Mouse (Mus musculus) brain, embryonic 18.5 days (tissue): ENCODE data around the gene Nfib.
A peak's percentile ranks its signal among the peaks of the same experiment; 100 is the strongest.

ENCODE experiments used
- DNase-seq: peaks from one replicate; pipeline ENCODE4 v3.0.0-alpha.2; 2012; ENCODE audit warnings: low read depth, low spot score

Nfib gene

DNA sequence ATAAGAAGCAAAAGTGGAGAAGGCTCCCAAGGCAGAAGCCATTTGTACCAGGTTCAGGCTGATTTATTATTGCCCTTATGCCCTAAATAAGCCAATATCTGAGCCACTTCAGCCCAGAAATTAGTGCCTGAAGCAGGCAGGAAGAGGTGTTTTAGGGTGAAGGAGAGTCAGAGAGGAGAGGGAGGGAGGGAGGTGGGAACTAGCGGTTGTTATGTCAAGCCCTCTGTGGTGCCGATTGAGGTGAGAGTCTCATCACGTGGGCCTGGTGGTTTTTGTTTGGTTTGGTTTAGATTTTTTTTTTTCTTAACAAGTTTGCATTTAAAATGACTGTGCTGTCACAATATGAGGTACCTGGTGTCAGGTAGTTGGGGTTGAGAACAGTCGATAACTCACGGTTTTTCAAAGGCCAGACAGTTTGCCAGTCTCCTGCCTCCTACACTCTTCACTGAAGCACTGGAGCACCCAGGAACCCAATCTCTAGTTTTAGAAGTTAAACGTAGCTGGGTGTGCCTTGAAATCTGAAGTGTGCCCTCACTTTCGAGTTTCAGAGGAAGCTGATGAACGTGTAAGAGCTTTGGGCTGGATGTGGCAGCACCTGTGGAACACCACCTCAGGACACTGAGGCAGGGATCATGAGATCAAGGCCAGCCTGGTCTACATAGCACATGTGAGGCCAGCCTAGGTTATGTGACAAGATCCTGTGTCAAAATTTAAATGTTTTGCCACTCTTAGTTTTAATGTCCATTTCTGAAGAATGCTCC, 81.1 kb downstream of the Nfib start:
- no peak for DNase-seq

DNA sequence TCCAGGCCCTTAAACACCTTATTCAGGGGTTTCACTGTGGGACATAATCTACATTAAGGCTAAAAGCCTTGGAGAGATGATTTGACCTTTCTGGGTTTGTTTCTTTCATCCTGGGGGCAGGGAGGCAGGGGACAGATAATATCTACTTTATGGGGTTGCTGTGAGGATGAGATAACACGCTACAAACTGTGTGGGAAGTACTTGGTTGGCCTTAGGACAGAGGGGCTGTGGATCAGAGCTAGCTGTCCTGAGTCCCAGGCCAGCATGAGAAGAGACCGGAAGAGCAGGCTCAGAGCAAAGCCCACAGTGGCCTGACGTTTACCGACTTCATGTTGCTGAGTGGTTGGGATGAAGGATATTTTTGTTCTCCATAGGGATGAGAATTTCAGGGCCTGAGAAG, 81.7 kb downstream of the Nfib start:
- DNase-seq, result no peak

DNA sequence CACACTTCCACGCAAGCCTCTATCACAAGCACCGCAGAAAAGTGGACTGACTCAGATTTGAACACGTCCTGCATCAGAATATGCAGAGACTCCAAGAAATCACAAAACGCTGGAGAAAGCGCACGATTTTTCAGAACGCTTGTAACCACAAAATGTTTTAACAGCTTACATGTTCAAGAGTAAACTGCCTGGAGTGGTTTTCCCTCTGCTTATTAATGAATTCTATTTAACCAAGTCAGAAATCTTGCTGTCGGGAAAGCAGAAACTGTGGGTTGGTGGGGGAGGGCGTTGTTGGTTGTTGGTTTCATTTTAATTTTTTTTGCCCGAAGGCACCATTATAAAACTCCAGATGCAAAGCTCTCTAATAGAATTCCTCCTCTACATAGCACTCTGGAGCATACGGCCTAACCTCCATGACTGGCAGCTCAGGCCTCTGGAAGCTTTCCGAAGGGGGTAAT, 82.4 kb downstream of the Nfib start:
- DNase-seq, result no peak

DNA sequence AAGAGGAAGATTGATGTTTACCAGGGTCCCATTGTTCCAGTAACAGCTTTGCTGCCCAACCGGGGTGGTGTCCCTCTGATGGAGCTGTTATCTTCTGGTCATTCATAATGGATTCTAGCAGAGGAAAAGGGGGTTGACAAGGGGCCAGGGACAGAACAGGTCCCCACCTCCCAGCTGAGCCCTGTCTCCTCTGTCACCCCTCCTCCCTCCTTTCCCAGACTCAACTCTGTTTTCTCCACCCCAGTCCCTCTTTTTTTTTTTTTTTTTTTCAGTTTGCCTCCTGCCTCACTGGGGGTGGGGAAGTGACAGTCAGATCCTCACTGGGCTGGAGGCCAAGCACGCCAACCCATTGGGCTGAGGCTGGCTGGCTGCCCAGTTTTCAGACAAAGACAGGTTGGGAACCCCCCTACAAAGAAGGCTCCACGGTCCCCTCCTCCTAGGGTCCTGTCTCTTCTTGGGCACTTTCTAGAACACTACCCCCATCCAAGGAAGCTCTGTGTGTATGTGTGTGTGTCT, 83.2 kb downstream of the Nfib start:
- no peak for DNase-seq

DNA sequence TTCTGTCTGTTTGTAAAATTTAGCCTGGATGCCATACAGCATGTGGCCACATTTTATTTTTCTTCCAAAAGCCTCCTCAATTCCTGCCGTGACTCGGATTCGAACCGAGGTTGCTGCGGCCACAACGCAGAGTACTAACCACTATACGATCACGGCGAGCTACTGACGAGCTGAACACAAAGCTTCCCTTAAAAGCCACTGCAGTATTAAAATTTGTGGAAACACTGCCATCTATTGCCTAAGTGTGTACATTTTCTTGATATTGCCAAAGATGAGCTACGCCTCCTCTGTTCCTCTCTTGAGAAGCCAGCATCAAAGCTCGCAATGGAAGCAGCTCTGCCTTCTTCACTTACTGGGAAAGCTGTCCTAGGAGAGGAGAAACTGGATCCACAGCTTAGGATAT, 86.0 kb downstream of the Nfib start:
- DNase-seq, result peak; percentile 64

DNA sequence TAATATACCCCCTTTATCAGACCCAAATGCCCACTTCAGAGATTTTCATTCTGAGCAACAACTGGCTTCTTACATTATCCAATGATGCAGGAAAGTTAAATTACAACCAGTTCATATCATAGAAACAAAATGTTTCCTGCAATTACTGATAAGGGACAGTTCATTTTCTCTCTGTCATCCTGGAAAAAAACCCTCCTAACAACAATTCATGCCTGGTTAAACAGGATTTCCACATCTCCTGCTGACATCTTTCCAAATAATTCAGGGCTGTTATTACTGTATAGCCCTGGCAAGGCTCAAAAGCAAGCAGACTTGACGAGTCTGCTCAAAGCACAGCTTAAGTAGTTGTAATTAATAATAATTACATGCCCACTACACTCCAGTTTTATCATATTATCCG, 86.5 kb downstream of the Nfib start:
- no peak for DNase-seq

DNA sequence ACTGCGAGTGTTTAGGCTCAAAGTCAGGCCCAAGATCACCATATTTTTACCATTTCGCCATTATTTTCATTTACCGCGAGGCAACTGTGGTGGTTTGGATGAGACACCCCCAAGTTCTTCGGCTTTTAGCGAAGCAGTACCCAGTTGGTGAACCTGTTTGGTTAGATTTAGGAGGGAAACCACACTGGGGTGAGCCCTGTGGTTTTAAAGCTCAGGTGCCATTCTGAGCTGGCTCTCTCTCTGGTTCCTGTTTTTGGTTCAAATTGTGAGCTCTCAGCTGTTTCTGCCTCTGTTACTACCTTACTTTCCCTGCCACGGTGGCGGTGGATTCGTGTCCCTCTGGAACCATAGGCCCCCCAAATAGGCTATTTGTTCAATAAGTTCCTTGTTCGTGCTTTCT, 88.3 kb downstream of the Nfib start:
- DNase-seq, result no peak

DNA sequence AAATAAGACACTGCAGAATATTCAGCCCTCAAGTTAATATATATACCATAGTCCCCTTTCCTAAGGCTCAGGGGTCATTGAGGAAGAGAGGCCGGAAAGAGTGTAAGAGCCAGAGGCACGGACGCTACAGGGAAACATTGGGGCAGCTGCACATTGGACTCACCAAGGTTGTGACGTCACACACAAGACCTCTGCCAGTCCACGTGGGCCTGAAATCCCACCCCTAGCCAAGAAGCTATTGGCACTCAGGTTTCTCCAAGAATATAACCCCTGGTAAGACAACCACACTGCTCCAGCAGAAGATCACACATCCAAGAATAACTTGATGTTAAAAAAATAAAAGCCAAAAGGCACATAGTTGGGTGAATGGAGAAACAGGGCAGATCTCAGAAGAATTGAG, 89.8 kb downstream of the Nfib start:
- DNase-seq, result no peak

DNA sequence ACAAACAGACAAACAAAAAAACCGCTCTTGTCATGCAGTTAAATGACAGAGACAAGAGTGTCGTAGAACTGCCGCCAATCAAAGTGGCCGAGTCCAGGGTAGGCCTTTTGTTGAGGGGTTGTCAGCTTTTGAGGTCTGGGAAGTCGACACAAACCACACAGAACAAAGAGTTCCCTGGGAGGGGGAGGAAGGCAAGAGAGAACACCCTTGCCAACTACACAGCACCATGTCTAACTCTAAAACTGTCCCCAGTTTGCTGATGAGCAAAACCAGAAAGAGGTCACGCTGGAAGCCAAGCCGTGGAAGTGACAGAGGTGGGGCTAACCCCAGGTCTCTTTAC, 91.1 kb downstream of the Nfib start:
- DNase-seq, result no peak

DNA sequence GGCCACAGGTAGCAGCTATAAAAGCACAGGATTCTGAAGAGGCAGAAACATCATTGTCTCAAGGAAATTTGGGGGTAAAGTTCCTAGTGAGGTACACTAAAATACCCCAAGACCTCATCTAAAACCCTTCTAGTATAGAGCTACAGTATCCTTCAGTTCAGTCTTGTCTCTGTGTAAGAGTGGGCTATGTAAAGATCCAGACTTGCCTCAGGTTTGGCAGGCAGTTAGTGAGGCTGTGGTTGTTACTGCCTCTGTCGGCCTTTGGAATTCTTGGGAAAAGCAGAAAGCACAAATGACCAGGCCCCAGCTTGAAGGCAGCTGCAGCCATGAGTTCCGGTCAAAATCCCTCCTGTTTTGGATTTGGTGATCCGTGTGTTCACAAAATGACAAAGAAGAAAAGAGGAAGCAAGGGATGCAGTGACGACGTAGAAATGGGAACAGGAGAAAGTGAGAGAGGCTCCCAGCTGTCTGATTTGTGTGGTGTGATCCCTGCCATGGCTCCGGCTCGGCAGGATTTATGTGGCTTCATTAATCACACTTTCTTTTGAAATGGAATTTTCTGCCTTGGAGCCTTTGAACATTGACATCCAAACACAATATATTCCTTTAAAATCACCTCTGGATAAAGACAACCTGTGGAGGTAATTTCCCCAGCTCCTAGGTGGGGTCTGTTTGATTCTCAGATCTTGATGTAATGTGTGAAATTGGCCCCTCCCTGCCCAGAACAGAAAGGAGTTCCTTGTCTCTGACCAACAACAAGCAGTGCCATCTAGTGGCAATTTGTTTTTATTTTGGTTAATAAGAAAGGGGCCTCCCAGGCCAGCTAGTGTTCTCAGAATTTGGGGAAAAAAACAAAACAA, 91.7 kb downstream of the Nfib start:
- peak; percentile 62 for DNase-seq

DNA sequence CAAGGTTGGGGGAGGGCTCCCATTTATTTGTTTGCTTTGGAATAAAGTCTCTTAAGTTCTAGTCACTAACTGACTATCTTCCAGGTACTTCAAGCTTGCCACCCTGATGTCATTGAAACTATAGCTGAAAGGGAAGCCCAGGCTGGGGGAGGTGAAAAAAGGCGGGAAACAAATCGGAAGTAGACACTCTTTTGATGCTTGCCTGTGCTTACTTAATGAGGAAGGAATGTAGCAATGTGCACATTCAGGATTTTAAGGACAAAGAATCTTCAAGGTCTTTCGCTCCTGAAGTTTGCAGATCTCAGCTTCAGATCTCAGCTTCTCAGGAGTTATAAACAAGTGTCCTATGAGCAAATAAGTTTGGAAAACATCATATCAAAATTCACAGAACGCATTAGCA, 95.9 kb downstream of the Nfib start:
- no peak for DNase-seq

DNA sequence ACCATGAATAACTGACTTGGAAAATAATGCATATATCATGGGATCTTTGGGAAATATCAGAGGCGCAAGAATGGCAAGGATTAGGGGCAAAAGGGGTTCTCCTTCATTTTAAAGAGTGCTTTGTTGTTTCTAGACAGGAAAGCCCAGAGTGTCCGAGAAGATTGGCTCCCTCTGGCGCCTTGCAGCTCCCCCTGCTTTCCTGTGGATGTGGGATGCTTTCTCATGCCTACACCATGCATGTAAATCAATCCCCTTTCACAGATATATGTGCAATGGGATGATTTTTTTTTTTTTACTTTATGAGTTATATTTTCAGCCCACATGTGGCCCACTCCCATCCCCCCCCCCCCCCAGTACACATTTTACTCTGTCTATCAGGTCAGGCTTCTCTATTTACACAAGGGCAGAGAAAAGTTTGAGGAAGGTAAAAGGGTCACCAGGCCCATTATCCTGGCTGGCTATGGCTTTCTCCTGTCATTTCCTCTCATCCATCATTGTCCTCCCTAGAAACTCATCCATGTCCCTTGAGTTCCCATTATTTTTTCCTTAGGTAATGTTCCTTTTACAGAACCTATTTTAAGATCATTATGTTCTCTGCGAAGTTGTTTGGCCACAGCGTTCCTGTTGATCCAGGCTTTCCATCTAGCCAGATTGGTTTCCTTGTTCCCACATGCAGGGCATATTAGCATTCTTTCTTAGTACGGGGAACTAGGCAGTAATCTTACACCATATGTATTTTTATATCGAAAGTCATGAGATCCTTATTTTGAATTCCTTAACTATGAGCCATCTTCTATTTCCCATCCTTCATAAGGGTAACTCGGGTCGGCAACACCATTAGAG, 96.6 kb downstream of the Nfib start:
- no peak for DNase-seq

DNA sequence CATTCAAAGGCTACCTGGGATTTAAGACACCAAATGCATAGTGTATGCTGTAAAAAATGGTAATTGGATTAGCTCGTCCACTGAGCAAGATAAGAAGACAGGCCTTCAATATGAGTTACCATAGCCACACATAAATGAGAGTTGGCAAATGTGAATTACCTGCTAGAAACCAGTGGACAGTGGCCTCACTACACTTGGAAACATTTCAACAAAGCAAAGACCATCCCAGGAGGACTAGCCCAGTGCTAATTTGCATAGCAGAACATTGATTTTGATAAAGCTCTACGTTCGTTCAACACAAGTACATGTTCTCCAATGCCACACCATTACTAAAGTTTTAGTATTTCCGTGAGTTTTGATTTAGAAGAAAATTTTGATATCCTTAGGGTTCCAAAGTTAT, 98.3 kb downstream of the Nfib start:
- DNase-seq, result no peak

DNA sequence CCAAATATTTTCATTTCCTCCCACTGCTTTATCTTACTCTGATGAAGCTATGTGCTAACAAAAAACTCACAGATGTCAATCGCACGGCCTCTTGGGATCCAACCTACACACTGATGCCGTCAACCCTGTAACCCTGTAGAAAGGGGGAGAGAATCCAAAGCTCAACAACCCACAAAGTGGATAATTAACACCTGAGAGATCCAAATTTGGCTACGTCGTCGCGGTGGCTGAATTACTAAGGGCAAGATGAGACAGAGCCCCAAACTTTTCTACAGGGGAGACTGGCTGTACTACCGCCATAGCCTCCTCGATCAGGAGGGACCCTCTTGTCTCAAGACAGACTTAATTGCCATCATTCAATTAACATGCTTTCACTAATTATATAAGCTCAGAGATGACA, 99.2 kb downstream of the Nfib start:
- no peak for DNase-seq

DNA sequence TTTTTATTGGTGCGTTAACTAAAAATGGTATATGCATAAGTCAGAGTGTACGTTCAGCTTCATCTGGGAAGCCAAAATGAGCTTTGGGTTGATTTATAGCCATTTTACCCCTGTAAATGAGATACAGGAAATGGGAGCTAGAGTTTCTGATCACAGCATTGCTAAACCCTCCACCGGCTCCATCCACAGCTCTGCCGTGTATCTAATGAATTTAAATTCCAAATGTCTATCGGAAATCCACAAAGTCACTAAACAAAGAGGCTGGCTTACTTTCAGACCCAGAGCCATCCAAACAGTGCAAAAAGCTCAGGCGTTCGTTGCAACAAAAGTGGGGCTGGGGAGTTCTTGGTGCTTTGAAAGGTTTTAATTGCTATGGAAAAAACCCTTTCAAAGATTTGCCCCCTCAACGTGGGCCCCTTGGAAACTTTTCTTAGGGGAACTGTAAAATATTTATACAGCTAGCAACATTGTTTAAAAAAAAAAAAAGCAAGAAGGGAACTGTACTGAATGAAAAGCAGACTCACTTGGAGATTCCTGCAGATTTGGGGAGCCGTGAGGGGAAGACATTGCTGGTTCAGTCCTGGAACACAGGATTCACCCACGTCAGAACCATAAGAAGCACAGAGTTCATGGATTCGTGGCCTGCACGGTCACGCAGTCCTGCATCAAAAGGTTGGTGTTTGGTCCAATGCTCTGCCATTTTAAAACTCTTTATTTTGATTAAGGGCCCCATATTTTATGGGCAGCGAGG, 100.3 kb downstream of the Nfib start:
- no peak for DNase-seq

DNA sequence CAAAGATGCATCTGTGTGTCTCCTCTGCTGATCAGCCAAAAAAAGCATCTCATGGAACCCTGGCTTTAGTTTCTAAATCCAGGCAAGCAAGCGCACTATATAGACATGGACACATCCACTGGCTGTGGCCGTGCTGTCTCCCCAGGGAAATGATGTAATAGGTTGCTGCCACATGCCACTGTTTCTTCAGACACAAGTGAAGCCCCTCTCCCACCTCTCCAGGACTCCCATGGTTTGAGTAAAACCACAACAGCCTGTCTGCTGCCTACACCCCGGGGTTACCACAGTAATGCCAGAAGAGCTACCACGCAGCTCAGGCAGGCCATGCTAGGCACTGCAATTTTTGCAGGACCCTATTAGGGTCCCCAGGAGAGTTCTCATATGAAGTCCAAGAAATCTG, 101.0 kb downstream of the Nfib start:
- DNase-seq, result no peak

DNA sequence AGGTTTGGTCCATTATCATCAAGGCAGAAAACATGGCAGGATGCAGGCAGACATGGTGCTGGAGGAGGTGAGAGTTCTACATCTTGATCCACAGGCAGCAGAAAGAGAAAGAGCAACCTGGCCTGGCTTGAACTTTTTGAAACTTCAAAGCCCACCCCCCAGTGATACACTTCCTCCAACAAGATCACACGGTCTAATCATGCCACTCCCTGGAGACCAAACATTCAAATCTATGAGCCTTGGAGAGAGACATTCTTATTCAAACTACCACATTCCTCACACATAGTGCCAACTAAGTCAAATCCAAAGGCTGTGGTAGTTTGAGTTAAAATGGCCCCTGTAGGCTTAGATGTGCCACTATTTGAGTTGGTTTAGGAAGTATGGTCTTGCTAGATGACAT, 104.9 kb downstream of the Nfib start:
- DNase-seq, result no peak

DNA sequence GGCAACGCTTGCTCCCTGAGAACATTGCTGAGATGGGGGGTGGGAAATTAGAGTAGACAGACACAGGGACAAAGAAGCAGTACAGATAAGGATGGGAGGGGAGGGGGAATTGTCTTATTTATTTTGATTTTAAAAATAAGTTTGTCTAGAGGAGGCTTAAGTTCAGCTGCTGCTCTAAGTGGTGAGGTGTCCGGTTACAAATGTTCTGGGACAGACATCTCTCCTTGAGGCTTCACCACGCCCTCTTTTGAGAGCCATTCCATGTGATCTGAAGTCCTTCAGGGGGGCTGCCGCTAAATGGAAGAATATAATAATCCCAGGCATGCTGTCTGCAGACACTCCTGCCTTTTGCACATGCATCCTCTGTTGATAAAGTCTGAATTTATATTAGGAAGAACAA, 107.1 kb downstream of the Nfib start:
- DNase-seq, result no peak

DNA sequence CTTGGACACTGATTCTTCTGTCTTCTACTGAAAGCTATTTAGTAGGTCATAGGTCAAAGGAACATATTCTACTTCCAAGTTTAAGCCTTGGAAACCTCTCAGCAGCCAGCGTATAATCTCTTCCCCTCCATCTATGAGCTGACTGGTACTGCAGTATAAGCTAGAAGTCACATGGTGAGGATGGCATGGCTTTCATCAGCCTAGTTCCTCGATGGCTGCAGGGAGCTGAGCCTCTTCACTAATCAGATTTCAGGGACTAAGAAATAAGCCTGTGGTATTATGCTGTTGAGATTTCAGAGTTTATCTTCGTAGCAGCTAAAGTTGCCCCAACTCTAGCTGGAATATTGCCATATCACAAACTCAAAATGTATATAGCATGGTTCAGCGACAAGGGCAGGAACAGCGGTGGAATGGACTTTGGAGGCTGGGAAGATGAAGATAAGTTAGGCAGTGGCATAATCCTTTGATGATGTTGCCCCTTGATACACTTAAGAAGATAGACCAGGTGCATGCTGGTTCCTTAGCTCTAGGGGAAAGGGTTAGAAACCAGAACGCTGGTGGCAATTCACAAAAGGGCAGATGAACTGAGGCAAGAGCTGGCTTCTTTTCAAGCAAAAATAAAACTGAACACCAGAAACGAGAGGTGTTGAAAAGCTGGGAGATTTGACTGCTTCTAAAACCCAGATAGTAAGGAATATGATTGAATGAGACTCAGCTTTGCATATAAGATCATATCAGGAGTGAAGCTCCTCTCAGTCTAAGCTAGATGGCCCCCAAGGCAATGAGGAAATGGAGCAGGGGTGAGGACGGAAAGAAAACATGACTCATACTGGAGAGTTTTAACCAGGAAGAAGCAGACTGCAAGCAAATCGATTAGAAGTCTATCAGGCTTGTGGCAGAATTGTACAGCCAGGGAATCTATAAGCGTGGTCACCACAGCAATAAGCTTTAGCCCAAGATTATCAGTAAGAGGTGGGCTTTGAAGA, 111.6 kb downstream of the Nfib start:
- no peak for DNase-seq
